Mouse (Mus musculus) granulocyte monocyte progenitor cell, adult 5-6 weeks (primary cell): ENCODE data around the gene Cebpa. TPM values are rescaled to one million over a fixed set of nuclear protein-coding genes. Genes with fewer than 3 reads are reported as not detected.
A peak's percentile ranks its signal among the peaks of the same experiment; 100 is the strongest.

Experiments used
- ATAC-seq: replicated peaks from 2 replicates; pipeline ENCODE4 v1.8.0; 2016; ENCODE audit warnings: mild to moderate bottlenecking, moderate TSS enrichment, inconsistent platforms; ENCODE audit not compliant: poor library complexity, severe bottlenecking
- total RNA-seq, 2 experiments: library from RNA; stranded (forward) in 1 of 2; stranded (reverse) in 1 of 2; fragments of 200-712, 200-1000 nt in 1 of 2; fragments of >200 nt in 1 of 2; fragmentation: Nextera tagmentation in 1 of 2; gene quantifications; 2 replicates each; pipeline ENCODE4 v1.2.3; 2014 to 2017

Cebpa gene
- total RNA-seq, 2 experiments from 2014 or later = 45.1 to 92.8 TPM

- ATAC-seq = 0 out of 2 replicates have a peak, but pooled peaks have one; percentile 6
Measured at GRCm38 (mm10) chr7:35143864-35144618, 24.9 kb downstream of the Cebpa start.

GRCm38 (mm10) chr7:35145068-35145467 is 26.0 kb downstream of the Cebpa start:
- peak; percentile 41 for ATAC-seq

GRCm38 (mm10) chr7:35146269-35146668 is 27.2 kb downstream of the Cebpa start:
- ATAC-seq = no peak

- ATAC-seq = no peak
Measured at GRCm38 (mm10) chr7:35149616-35150433, 30.7 kb downstream of the Cebpa start.

DNA sequence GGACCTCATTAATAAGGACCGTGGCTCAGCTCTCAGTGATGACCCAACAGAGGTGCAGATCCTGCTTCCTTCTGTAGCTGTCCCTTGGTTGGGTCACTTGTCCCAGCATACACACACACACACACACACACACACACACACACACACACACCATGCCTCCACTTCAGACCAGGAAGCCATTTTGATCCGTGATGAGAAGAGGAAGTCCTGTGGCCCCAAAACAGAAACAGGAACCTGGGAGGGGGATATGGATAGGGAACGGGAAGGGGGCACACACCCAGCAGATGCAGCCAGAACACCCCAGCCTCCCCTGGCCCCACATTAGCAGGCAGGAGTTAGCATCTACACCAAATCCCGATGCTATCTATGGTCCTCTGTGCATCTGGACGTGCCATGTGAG is 31.8 kb downstream of the Cebpa start:
- ATAC-seq = peak; percentile 65

DNA sequence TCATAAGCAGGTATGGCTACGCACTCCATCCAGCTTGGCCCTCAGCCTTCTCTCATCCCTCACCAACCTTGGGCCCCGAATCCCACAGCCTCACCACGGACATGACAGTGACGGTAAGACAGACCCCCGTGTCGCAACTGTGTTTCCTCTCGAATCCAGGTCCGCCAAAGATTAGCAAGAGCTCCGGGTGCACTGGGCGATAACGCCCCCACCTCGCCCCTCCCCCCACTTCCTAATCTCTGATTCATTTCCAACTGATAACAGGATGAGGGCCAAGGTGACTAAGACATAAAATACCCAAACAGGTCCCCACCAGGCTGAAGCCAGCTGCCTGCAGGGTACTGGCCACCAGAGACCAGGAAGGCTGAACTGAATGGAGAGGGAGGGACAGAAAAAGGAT is 35.4 kb downstream of the Cebpa start:
- ATAC-seq = peak; percentile 11

- ATAC-seq = peak; percentile 68
Measured at GRCm38 (mm10) chr7:35156561-35157477, 37.7 kb downstream of the Cebpa start.

DNA sequence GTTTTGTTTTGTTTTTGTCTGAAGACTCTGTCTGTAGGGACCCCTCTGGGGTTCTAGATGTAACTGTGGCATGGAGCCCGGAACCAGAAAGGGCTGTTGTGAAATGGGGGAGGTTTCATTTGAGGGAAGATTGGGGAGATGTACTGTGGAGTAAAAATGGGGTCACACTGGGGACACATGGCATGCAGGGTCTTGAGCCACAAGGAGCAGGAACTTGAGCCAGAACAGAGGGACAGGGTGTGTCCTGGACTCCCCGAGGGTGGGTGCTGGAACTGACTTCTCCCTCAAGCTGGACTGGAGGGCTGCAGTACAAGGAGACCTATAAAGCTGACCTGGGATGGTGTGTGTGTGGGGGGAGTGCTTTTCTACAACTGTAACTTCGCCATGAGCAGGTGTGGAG is 38.4 kb downstream of the Cebpa start:
- peak; percentile 51 for ATAC-seq

DNA sequence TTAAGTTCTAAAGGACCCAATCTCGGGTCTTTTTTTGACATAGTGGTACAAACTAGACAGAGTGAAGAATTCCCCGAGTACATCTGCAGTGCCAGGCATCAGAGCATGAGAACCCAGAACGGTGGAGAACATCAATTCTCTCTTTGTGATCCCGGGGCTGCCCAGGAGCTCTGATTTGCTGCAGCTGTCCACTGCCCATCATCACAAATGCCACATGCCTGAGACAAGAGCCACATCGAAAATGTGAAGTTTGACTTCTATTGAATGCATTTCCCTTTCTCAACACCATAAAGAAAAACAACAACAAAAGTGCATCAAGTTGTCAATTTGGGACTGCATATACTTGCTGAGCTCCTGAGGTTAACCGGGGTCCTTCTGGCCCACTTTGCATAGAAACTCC is 43.4 kb downstream of the Cebpa start:
- ATAC-seq = no peak

DNA sequence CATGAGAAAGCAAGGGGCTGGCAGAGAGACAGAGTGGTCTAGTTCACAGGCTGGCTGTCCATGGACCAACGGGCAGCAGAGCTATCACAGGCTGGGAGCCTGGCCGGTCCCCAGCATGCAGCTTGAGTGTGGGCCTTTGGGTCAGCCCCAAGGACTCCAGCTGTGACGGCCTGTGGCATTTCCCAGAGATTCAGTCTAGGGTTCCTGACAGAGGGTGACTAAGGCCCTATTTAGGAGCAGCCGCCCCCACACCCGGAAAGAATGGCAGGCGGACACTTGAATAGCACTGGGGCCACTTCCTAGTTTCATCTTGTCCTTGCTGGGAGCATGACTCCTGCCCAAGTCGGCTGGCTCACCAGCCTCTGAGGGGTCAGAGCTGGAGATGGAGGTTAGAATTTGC is 44.5 kb downstream of the Cebpa start:
- peak; percentile 28; the same call in 1 of the 2 replicates for ATAC-seq

DNA sequence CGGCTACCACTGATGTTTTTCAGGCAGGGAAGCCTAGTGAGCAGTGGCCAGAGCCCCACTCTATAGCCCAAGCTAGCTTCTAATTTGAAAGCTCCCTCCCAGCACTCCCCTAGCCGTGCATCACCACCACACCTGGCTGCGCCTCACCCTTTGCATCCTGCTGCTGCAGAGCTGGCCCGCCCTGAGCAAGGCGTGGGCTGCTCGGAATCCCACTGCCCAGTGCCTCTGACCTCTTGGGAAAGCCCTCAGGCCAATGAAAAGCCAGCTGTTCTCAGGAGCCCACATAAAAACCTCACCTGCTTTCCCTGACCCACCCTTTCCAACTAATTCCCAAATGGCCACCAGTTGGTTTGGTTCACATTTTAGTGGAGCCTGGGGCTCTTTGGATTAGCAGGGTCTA is 45.0 kb downstream of the Cebpa start:
- no peak for ATAC-seq

DNA sequence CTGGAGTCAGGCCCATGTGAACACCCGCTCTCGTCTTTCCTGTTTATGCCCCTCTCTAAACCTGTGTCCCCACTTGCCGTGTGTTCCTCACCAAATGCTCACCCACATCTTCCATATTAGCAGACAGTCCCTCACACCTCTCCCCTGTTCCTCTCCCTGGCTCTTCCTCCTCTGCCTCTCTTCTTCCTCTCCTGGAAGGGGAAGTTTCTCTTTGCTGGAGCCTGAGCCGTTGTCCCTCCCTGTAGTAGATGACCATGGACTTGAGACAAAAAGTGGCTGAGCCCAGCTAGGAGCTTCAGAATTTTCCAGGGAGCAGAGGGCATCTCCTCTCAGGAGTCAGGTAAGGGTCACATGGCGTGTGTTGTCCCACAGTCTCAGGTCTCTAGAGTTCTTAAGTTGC is 47.9 kb downstream of the Cebpa start:
- peak; percentile 41 for ATAC-seq

GRCm38 (mm10) chr7:35167925-35168324 is 48.8 kb downstream of the Cebpa start:
- no peak for ATAC-seq

DNA sequence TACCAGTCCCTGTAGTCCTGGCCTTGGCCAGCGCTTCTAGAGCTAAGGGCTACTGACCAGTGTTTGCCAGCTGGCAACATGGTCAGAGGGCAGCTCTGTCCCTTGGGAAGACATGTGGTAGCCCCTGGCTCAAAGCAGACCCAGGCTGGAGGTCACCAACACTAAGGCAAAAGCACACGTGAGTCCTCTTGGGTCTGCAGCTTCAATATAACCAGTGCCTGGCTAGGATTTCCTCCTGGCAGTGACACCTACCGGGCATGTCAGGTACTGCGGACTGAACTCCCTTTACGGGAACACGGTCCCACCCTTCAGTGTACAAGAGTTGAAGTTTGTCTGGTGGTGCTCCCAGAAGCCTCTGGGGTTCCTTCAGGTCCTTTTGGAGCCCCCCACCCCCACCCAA is 50.2 kb downstream of the Cebpa start:
- ATAC-seq = peak; percentile 74

Other genes with a start within 250 kb of the Cebpa start
- gene Pepd, start 206.9 kb upstream of the Cebpa start, total RNA-seq (2014; fragmentation: Nextera tagmentation) = 33.0 and 38.9 TPM in 2 replicates
- 36.1 and 40.8 TPM in 2 replicates for gene Pepd, start 206.9 kb upstream of the Cebpa start, total RNA-seq (2017)
- gene Cebpg, start 62.7 kb upstream of the Cebpa start, total RNA-seq (2014; fragmentation: Nextera tagmentation) = 21.3 TPM in 2 replicates
- 22.5 and 26.3 TPM in 2 replicates for gene Cebpg, start 62.7 kb upstream of the Cebpa start, total RNA-seq (2017)
- not detected in 2 replicates for gene Slc7a10, start 67.1 kb downstream of the Cebpa start, total RNA-seq (2014; fragmentation: Nextera tagmentation)
- gene Slc7a10, start 67.1 kb downstream of the Cebpa start, total RNA-seq (2017) = not detected in 2 replicates
- not detected in 2 replicates for gene Lrp3, start 96.2 kb downstream of the Cebpa start, total RNA-seq (2014; fragmentation: Nextera tagmentation)
- gene Lrp3, start 96.2 kb downstream of the Cebpa start, total RNA-seq (2017) = not detected in 2 replicates
- 20.4 and 29.5 TPM in 2 replicates for gene Gpatch1, start 199.1 kb downstream of the Cebpa start, total RNA-seq (2014; fragmentation: Nextera tagmentation)
- 15.4 and 17.4 TPM in 2 replicates for gene Gpatch1, start 199.1 kb downstream of the Cebpa start, total RNA-seq (2017)
- gene Rhpn2, start 214.9 kb downstream of the Cebpa start, total RNA-seq (2014; fragmentation: Nextera tagmentation) = not detected in 2 replicates
- not detected in 2 replicates for gene Rhpn2, start 214.9 kb downstream of the Cebpa start, total RNA-seq (2017)